Mouse (Mus musculus) intestine, embryonic 16.5 days (tissue): ENCODE results near the gene Klra3. TPM values are rescaled to one million over a fixed set of nuclear protein-coding genes. Genes with fewer than 3 reads are reported as not detected.

Source experiments
- polyA plus RNA-seq: library from polyadenylated mRNA; unstranded; fragments of >200 nt; fragmentation: Nextera tagmentation; extraction: Ambion mirVana; gene quantifications from 2 replicates; pipeline ENCODE4 v1.2.1, GENCODE M21; 2015

Gene Klra3
- polyA plus RNA-seq, 1 experiment from 2014 or later, result not detected

Other genes starting within 250 kb of the Klra3 start
- gene Klra8, start 207.7 kb downstream of the Klra3 start, polyA plus RNA-seq, result not detected in 2 replicates
- not detected in 2 replicates for gene Klra9, start 144.5 kb downstream of the Klra3 start, polyA plus RNA-seq
- gene Klra7, start 104.3 kb downstream of the Klra3 start, polyA plus RNA-seq, result not detected in 2 replicates
- gene Klra10, start 55.6 kb downstream of the Klra3 start, polyA plus RNA-seq, result not detected in 2 replicates
- not detected in 2 replicates for gene Klra1, start 49.3 kb upstream of the Klra3 start, polyA plus RNA-seq